Mouse (Mus musculus) lung, postnatal 0 days (tissue): ENCODE measurements around the gene Akap7. TPM values are rescaled to one million over a fixed set of nuclear protein-coding genes. Genes with fewer than 3 reads are reported as not detected.

Source experiments
- ATAC-seq: fragments of 200-750 bp; cut with Nextera tagmentation; 2 replicates; pipeline ENCODE4 v1.8.0; 2017; ENCODE audit warnings: moderate library complexity
- DNase-seq: peaks from one replicate; pipeline ENCODE4 v3.0.0-alpha.2; 2016; ENCODE audit warnings: low spot score
- H3K27ac ChIP-seq: fragments of 300-500 bp; sonication (generic); 2 replicates; pipeline ENCODE4 v1.5.1; 2014; ENCODE audit warnings: antibody characterized with exemption, mild to moderate bottlenecking, low read length, mixed read lengths
- H3K27me3 ChIP-seq: fragments of 300-500 bp; sonication (generic); replicated peaks from 2 replicates; pipeline ENCODE4 v1.6.1; 2014; ENCODE audit warnings: low read length, mixed read lengths; ENCODE audit not compliant: insufficient read depth
- H3K36me3 ChIP-seq: fragments of 300-500 bp; sonication (generic); 2 replicates; pipeline ENCODE4 v1.6.1; 2014; ENCODE audit warnings: low read length, mixed read lengths; ENCODE audit not compliant: insufficient read depth
- H3K4me1 ChIP-seq: fragments of 300-500 bp; sonication (generic); 2 replicates; pipeline ENCODE4 v1.6.1; 2014; ENCODE audit warnings: antibody characterized with exemption, low read depth, low read length, mixed read lengths; ENCODE audit not compliant: insufficient read depth
- H3K4me2 ChIP-seq: fragments of 300-500 bp; sonication (generic); replicated peaks from 2 replicates; pipeline ENCODE4 v1.6.1; 2014; ENCODE audit warnings: low read depth, mild to moderate bottlenecking, low read length, moderate library complexity, mixed read lengths
- H3K4me3 ChIP-seq: fragments of 300-500 bp; sonication (generic); 2 replicates; pipeline ENCODE4 v1.5.1; 2014; ENCODE audit warnings: low read depth, low read length
- H3K9ac ChIP-seq: fragments of 300-500 bp; sonication (generic); replicated peaks from 2 replicates; pipeline ENCODE4 v1.6.1; 2014; ENCODE audit warnings: low read depth, mild to moderate bottlenecking
- H3K9me3 ChIP-seq: fragments of 300-500 bp; sonication (generic); 2 replicates; pipeline ENCODE4 v1.6.1; 2016; ENCODE audit warnings: low read length, mixed read lengths
- CTCF ChIP-seq: IDR thresholded peaks from 2 replicates; pipeline ENCODE4 v1.5.1; 2016; ENCODE audit warnings: antibody characterized with exemption, mild to moderate bottlenecking
- EP300 ChIP-seq: IDR thresholded peaks from 2 replicates; pipeline ENCODE4 v1.6.1; 2016; ENCODE audit warnings: antibody characterized with exemption, mild to moderate bottlenecking, control low read depth
- WGBS: fragments of 180-500 bp; shearing (Covaris S2); extraction: QIAGEN DNeasy Blood & Tissue Kit; methylation state at CpG from one replicate; pipeline ENCODE4 v1.1.7; 2014; 5-methylcytosine and 5-hydroxymethylcytosine counted together
- polyA plus RNA-seq: library from polyadenylated mRNA; unstranded; fragments of >200 nt; fragmentation: Nextera tagmentation; extraction: Ambion mirVana; gene quantifications from 2 replicates; pipeline ENCODE4 v1.2.1, GENCODE M21; 2015

Gene Akap7
- 46.3 and 52.1 TPM in 2 replicates for polyA plus RNA-seq

GRCm38 (mm10) chr10:25307770-25308169 is at the start of gene Akap7:
TSS of gene Akap7 (minus strand) at chr10:25307870.
- Histone ChIP-seq H3K4me3 (no peak within 1 kb of the TSS), H3K9ac (no peak within 1 kb of the TSS), H3K4me1 (no peaks in the 10 kb centered on the region), H3K9me3 (no peaks in the 10 kb centered on the region), H3K4me2 (no peak within 1 kb of the TSS), H3K27me3 (no peaks in the 10 kb centered on the region), H3K36me3 (no peaks in the 10 kb centered on the region), H3K27ac (no peak within 1 kb of the TSS)
- TF ChIP-seq EP300 = no peak
- no peak for DNase-seq
- no peak for ATAC-seq
- 90% methylated on average over 9 of the region's 9 CpGs for WGBS

- H3K27ac ChIP-seq = no peak overlapping the region
- H3K4me2 ChIP-seq = no peak overlapping the region
- H3K4me1 ChIP-seq = no peaks in the 10 kb centered on the region
- H3K9me3 ChIP-seq = no peaks in the 10 kb centered on the region
- WGBS = 73% methylated on average over 7 of the region's 7 CpGs
- no peak overlapping the region for H3K4me3 ChIP-seq
- TF ChIP-seq EP300 (no peak), CTCF (no peak)
- no peak overlapping the region for H3K9ac ChIP-seq
- no peaks in the 10 kb centered on the region for H3K36me3 ChIP-seq
- H3K27me3 ChIP-seq = no peaks in the 10 kb centered on the region
- DNase-seq = no peak
- no peak for ATAC-seq
Measured at GRCm38 (mm10) chr10:25354390-25354789, 46.7 kb upstream of the Akap7 start.

- ATAC-seq = no peak
Measured at GRCm38 (mm10) chr10:25353941-25354340, 46.3 kb upstream of the Akap7 start.

GRCm38 (mm10) chr10:25342801-25343200 is 35.1 kb upstream of the Akap7 start:
- no peak overlapping the region for H3K9ac ChIP-seq
- no peak overlapping the region for H3K4me2 ChIP-seq
- no peaks in the 10 kb centered on the region for H3K27me3 ChIP-seq
- ATAC-seq (no peak), DNase-seq (no peak)
- no peaks in the 10 kb centered on the region for H3K9me3 ChIP-seq
- no peak overlapping the region for H3K27ac ChIP-seq
- no peak for TF ChIP-seq EP300
- no peak for TF ChIP-seq CTCF
- no peaks in the 10 kb centered on the region for H3K4me1 ChIP-seq
- H3K4me3 ChIP-seq = no peak overlapping the region
- no peaks in the 10 kb centered on the region for H3K36me3 ChIP-seq

More at GRCm38 (mm10) chr10:25353941-25354340, 46.3 kb upstream of the Akap7 start:
- TF ChIP-seq CTCF = no peak
- TF ChIP-seq EP300 = no peak
- no peak overlapping the region for H3K4me2 ChIP-seq
- H3K9ac ChIP-seq = no peak overlapping the region
- no peaks in the 10 kb centered on the region for H3K36me3 ChIP-seq
- no peaks in the 10 kb centered on the region for H3K4me1 ChIP-seq
- H3K27me3 ChIP-seq = no peaks in the 10 kb centered on the region
- no peak overlapping the region for H3K27ac ChIP-seq
- H3K4me3 ChIP-seq = no peak overlapping the region
- no peaks in the 10 kb centered on the region for H3K9me3 ChIP-seq
- WGBS = 92% methylated on average over 3 of the region's 3 CpGs
- no peak for DNase-seq

GRCm38 (mm10) chr10:25340675-25341074 is 33.0 kb upstream of the Akap7 start:
- H3K9me3 ChIP-seq = no peaks in the 10 kb centered on the region
- no peak overlapping the region for H3K9ac ChIP-seq
- no peaks in the 10 kb centered on the region for H3K36me3 ChIP-seq
- no peak overlapping the region for H3K4me2 ChIP-seq
- no peak overlapping the region for H3K27ac ChIP-seq
- 87% methylated on average over 5 of the region's 5 CpGs for WGBS
- DNase-seq = no peak
- no peaks in the 10 kb centered on the region for H3K4me1 ChIP-seq
- ATAC-seq = no peak
- H3K4me3 ChIP-seq = no peak overlapping the region
- TF ChIP-seq CTCF (no peak), EP300 (no peak)
- H3K27me3 ChIP-seq = no peaks in the 10 kb centered on the region

- Histone ChIP-seq H3K4me3 (no peak overlapping the region), H3K36me3 (no peaks in the 10 kb centered on the region), H3K27me3 (no peaks in the 10 kb centered on the region), H3K4me2 (no peak overlapping the region), H3K9ac (no peak overlapping the region), H3K9me3 (no peaks in the 10 kb centered on the region), H3K27ac (no peak overlapping the region), H3K4me1 (no peaks in the 10 kb centered on the region)
- ATAC-seq (peak; percentile 35), DNase-seq (peak; percentile 27)
- TF ChIP-seq EP300 (peak; percentile 53), CTCF (no peak)
- WGBS = 27% methylated on average over 4 of the region's 4 CpGs
Measured at GRCm38 (mm10) chr10:25333390-25334079, 25.9 kb upstream of the Akap7 start.
